Mouse (Mus musculus) C2C12 (cell line): ENCODE data around the gene Col4a3. TPM values are rescaled to one million over a fixed set of nuclear protein-coding genes. Genes with fewer than 3 reads are reported as not detected.

Source experiments
- H3K27me3 ChIP-seq: one replicate; pipeline ENCODE4 v1.6.1; 2011; ENCODE audit not compliant: control insufficient read depth, insufficient read depth, insufficient read length
- H3K36me3 ChIP-seq: one replicate; pipeline ENCODE4 v1.6.1; 2011; ENCODE audit not compliant: control insufficient read depth, insufficient read depth
- H3K4me3 ChIP-seq: one replicate; pipeline ENCODE4 v1.5.1; 2011; ENCODE audit warnings: mild to moderate bottlenecking, control low read depth; ENCODE audit not compliant: poor library complexity, insufficient read depth, severe bottlenecking
- H3K79me2 ChIP-seq: one replicate; pipeline ENCODE4 v1.6.1; 2011; ENCODE audit not compliant: control insufficient read depth, insufficient read depth
- H3K79me3 ChIP-seq: one replicate; pipeline ENCODE4 v1.6.1; 2011; ENCODE audit warnings: low read depth, control low read depth
- H3ac ChIP-seq: one replicate; pipeline ENCODE3; 2011; ENCODE audit warnings: low read depth; ENCODE audit not compliant: control insufficient read depth, insufficient read length
- CEBPB ChIP-seq: IDR thresholded peaks from one replicate; pipeline ENCODE4 v1.6.1; 2011; ENCODE audit warnings: low read depth, mild to moderate bottlenecking, control low read depth, moderate library complexity
- CTCF ChIP-seq: IDR thresholded peaks from one replicate; pipeline ENCODE4 v1.5.1; 2011; ENCODE audit not compliant: control insufficient read depth, insufficient read depth, insufficient read length
- FOSL1 ChIP-seq: IDR thresholded peaks from one replicate; pipeline ENCODE4 v1.8.0; 2011; ENCODE audit warnings: mild to moderate bottlenecking, low read length; ENCODE audit not compliant: poor library complexity, insufficient read depth, severe bottlenecking
- MAX ChIP-seq: IDR thresholded peaks from one replicate; pipeline ENCODE4 v1.6.1; 2011; ENCODE audit warnings: mild to moderate bottlenecking, control low read depth
- MYOD1 ChIP-seq: IDR thresholded peaks from one replicate; pipeline ENCODE4 v1.6.1; 2011; ENCODE audit warnings: low read depth; ENCODE audit not compliant: control insufficient read depth, insufficient read length
- MYOG ChIP-seq: IDR thresholded peaks from one replicate; pipeline ENCODE4 v1.6.1; 2011; ENCODE audit not compliant: control insufficient read depth, insufficient read length; ENCODE audit errors: extremely low read depth
- USF1 ChIP-seq: IDR thresholded peaks from one replicate; pipeline ENCODE4 v1.6.1; 2011; ENCODE audit warnings: low read depth, mild to moderate bottlenecking, control low read depth, moderate library complexity
- polyA plus RNA-seq: library from polyadenylated mRNA; unstranded; fragments of >200 nt; fragmentation: generic; extraction: Trizol; gene quantifications from one replicate; pipeline ENCODE4 v1.2.1, GENCODE M21; 2012; ENCODE audit warnings: missing spikeins

Gene Col4a3
- polyA plus RNA-seq, 1 experiment, result 0.01 TPM

GRCm38 (mm10) chr1:82747714-82748452 is 161.2 kb downstream of the Col4a3 start:
- TF ChIP-seq USF1 (no peak), MAX (no peak), CEBPB (no peak), MYOG (no peak), CTCF (no peak), MYOD1 (no peak), FOSL1 (no peak)

GRCm38 (mm10) chr1:82759520-82759919 is 172.8 kb downstream of the Col4a3 start:
- Histone ChIP-seq H3K36me3 (peaks cover 25% of the 10 kb centered on the region), H3K79me2 (no peaks in the 10 kb centered on the region), H3K4me3 (no peak overlapping the region)

More at GRCm38 (mm10) chr1:82747714-82748452, 161.2 kb downstream of the Col4a3 start:
- H3K79me2 ChIP-seq, result no peaks in the 10 kb centered on the region
- H3K4me3 ChIP-seq, result no peak overlapping the region
- no peaks in the 10 kb centered on the region for H3K79me3 ChIP-seq
- H3ac ChIP-seq, result no peak overlapping the region
- H3K27me3 ChIP-seq, result no peaks in the 10 kb centered on the region
- H3K36me3 ChIP-seq, result peaks cover 43% of the 10 kb centered on the region

GRCm38 (mm10) chr1:82761454-82762169 is 174.9 kb downstream of the Col4a3 start:
- peaks cover 17% of the 10 kb centered on the region for H3K36me3 ChIP-seq
- H3K79me2 ChIP-seq, result no peaks in the 10 kb centered on the region
- no peaks in the 10 kb centered on the region for H3K79me3 ChIP-seq
- H3K27me3 ChIP-seq, result no peaks in the 10 kb centered on the region
- no peak for TF ChIP-seq FOSL1
- TF ChIP-seq MYOD1, result no peak
- TF ChIP-seq CTCF, result no peak
- no peak for TF ChIP-seq CEBPB
- no peak for TF ChIP-seq MAX
- no peak for TF ChIP-seq USF1
- TF ChIP-seq MYOG, result no peak
- no peak overlapping the region for H3ac ChIP-seq
- H3K4me3 ChIP-seq, result no peak overlapping the region

More at GRCm38 (mm10) chr1:82759520-82759919, 172.8 kb downstream of the Col4a3 start:
- Histone ChIP-seq H3ac (no peak overlapping the region), H3K27me3 (no peaks in the 10 kb centered on the region), H3K79me3 (no peaks in the 10 kb centered on the region)
- TF ChIP-seq CEBPB, result no peak
- no peak for TF ChIP-seq MAX
- TF ChIP-seq MYOD1, result no peak
- TF ChIP-seq FOSL1, result no peak
- TF ChIP-seq MYOG, result no peak
- TF ChIP-seq USF1, result no peak
- no peak for TF ChIP-seq CTCF

- Histone ChIP-seq H3K36me3 (peaks cover 12% of the 10 kb centered on the region), H3K27me3 (no peaks in the 10 kb centered on the region), H3K4me3 (no peak overlapping the region), H3K79me3 (no peaks in the 10 kb centered on the region), H3K79me2 (no peaks in the 10 kb centered on the region), H3ac (no peak overlapping the region)
- TF ChIP-seq USF1, result no peak
- no peak for TF ChIP-seq MYOD1
- TF ChIP-seq CEBPB, result no peak
Observed at GRCm38 (mm10) chr1:82762274-82762673, 175.6 kb downstream of the Col4a3 start.

- H3K36me3 ChIP-seq, result peaks cover 8% of the 10 kb centered on the region
- H3K27me3 ChIP-seq, result no peaks in the 10 kb centered on the region
- no peak overlapping the region for H3ac ChIP-seq
- no peak overlapping the region for H3K4me3 ChIP-seq
- TF ChIP-seq CTCF (no peak), FOSL1 (no peak), MAX (no peak), MYOD1 (no peak), MYOG (no peak), CEBPB (no peak), USF1 (no peak)
- no peaks in the 10 kb centered on the region for H3K79me3 ChIP-seq
- no peaks in the 10 kb centered on the region for H3K79me2 ChIP-seq
Observed at GRCm38 (mm10) chr1:82766227-82766626, 179.5 kb downstream of the Col4a3 start.
